Mouse (Mus musculus) brain, embryonic 14.5 days (tissue): ENCODE results near the gene Tsen34.

Experiments
- CTCF ChIP-seq: fragments of 200-500 bp; IDR thresholded peaks from 2 replicates; pipeline ENCODE4 v1.5.1; 2012; ENCODE audit warnings: inconsistent platforms, mild to moderate bottlenecking, moderate library complexity, borderline replicate concordance; ENCODE audit not compliant: insufficient read depth, insufficient read length; ENCODE audit errors: extremely low read depth
- POLR2A ChIP-seq: fragments of 200-500 bp; IDR thresholded peaks from 2 replicates; pipeline ENCODE4 v1.6.1; 2012; ENCODE audit warnings: mild to moderate bottlenecking, inconsistent platforms, borderline replicate concordance; ENCODE audit not compliant: poor library complexity, insufficient read depth, insufficient read length, severe bottlenecking; ENCODE audit errors: extremely low read depth

GRCm38 (mm10) chr7:3658578-3658977 is 34.1 kb upstream of the Tsen34 start:
- TF ChIP-seq CTCF: no peak
- TF ChIP-seq POLR2A: no peak
